Mouse (Mus musculus) myocyte (in vitro differentiated cells): ENCODE data around the gene Pmf1.

Experiments used
- CEBPB ChIP-seq: IDR thresholded peaks from 2 replicates; pipeline ENCODE4 v1.6.1; 2011; ENCODE audit warnings: mild to moderate bottlenecking, moderate library complexity; ENCODE audit not compliant: poor library complexity, insufficient read depth, severe bottlenecking
- E2F4 ChIP-seq: IDR thresholded peaks from one replicate; pipeline ENCODE4 v1.6.1; 2011; ENCODE audit warnings: mild to moderate bottlenecking, control low read depth, moderate library complexity; ENCODE audit not compliant: insufficient read depth
- MAX ChIP-seq: IDR thresholded peaks from one replicate; pipeline ENCODE4 v1.6.1; 2011; ENCODE audit warnings: low read depth, mild to moderate bottlenecking, control low read depth
- MYOD1 ChIP-seq, 3 experiments: IDR thresholded peaks; one replicate each; pipeline ENCODE4 v1.6.1; 2011; ENCODE audit warnings: control low read depth in 2 of 3, low read depth in 2 of 3, mild to moderate bottlenecking in 2 of 3, moderate library complexity in 1 of 3; ENCODE audit not compliant: insufficient read length in 2 of 3, control insufficient read depth in 1 of 3
- MYOG ChIP-seq, 3 experiments: IDR thresholded peaks; one replicate each; pipeline ENCODE4 v1.6.1; 2011; ENCODE audit warnings: control low read depth in 2 of 3, low read depth in 2 of 3, mild to moderate bottlenecking in 2 of 3; ENCODE audit not compliant: insufficient read length in 2 of 3, control insufficient read depth in 1 of 3, insufficient read depth in 1 of 3
- POLR2A ChIP-seq: IDR thresholded peaks from one replicate; pipeline ENCODE4 v1.6.1; 2011; ENCODE audit warnings: low read depth, mild to moderate bottlenecking, control low read depth, moderate library complexity; ENCODE audit not compliant: insufficient read length
- POLR2AphosphoS2 ChIP-seq: IDR thresholded peaks from one replicate; pipeline ENCODE4 v1.6.1; 2011; ENCODE audit warnings: low read depth, control low read depth; ENCODE audit not compliant: insufficient read length
- SRF ChIP-seq: IDR thresholded peaks from one replicate; pipeline ENCODE4 v1.6.1; 2011; ENCODE audit warnings: low read depth; ENCODE audit not compliant: control insufficient read depth, insufficient read length
- TCF12 ChIP-seq: IDR thresholded peaks from one replicate; pipeline ENCODE4 v1.6.1; 2011; ENCODE audit warnings: mild to moderate bottlenecking, control low read depth; ENCODE audit not compliant: poor library complexity, insufficient read depth, severe bottlenecking

GRCm38 (mm10) chr3:88420771-88421170 is 10.6 kb upstream of the Pmf1 start:
- TF ChIP-seq E2F4 (no peak), MAX (no peak), POLR2A (no peak), MYOD1 (IDR thresholded peaks at IDR 0.05; ENCODE audit: control insufficient read depth in 1 of 3, insufficient read length in 2 of 3, low read depth in 2 of 3) (no peak), MYOG (IDR thresholded peaks at IDR 0.05; ENCODE audit: control insufficient read depth in 1 of 3, insufficient read depth in 1 of 3, insufficient read length in 2 of 3, low read depth in 2 of 3) (no peak), TCF12 (no peak), CEBPB (no peak), POLR2AphosphoS2 (no peak), SRF (no peak)
